Mouse (Mus musculus) adrenal gland, adult 2 months (tissue): ENCODE data around the gene Lrrc8c. TPM values are rescaled to one million over a fixed set of nuclear protein-coding genes. Genes with fewer than 3 reads are reported as not detected.

Source experiments
- DNase-seq: peaks from one replicate; pipeline ENCODE4 v3.0.0; 2021
- polyA plus RNA-seq: library from polyadenylated mRNA; depleted of rRNA; stranded (reverse); fragments of >200 nt; gene quantifications from 2 replicates; pipeline ENCODE4 v1.2.3, GENCODE M21; 2012
- total RNA-seq, 2 experiments: library from RNA; stranded (reverse); gene quantifications; 2 replicates each; pipeline ENCODE4 v1.2.3; 2021

Lrrc8c gene
- total and polyA plus RNA-seq, 3 experiments = 21.5 to 63.9 (median 25.9) TPM

DNA sequence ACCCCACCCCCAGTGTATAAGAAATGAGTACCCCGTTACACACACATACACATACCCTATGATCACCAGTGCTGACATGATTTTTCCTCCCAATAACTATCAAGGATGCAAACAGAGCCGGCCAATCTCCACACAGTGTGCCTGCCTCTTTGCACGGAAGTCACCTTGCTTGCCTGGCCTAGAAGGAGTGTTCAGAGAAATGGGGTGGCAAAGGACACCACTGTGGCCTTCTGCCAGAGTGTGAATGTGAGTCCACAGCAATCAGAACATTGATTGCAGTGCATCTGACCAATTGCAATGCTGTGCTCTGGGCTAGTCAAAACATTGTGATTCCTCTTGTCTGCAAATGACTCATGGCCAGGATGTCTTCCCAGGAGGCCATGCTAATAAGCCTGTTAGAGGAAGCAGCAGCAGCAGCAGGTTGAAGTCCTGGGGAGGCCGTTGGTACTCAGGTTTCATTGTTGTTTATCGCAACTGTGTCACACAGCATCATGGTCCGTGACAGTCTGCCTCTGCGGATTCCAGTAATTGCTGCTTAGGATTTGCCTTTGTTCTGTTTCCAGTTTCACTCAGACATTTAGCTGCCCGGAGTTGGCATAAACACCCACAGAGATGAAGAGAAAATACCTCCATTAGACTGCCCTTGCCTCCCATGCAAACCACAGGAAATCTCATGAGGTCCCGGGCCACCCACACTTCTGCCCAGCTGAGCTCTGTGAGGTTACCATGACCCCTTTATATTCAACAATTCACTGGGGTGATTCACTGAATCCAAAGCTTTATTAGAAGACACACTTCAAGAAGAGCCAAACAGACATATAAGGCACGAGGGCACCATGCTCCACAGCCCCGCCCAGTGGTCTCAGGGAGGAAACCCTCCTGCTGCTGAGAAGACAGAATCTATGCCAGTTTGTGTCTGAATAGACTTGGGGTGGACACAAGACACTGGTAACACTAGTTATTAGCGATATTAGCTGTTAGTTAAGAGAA, 18.8 kb upstream of the Lrrc8c start:
- DNase-seq = peak; percentile 49

DNA sequence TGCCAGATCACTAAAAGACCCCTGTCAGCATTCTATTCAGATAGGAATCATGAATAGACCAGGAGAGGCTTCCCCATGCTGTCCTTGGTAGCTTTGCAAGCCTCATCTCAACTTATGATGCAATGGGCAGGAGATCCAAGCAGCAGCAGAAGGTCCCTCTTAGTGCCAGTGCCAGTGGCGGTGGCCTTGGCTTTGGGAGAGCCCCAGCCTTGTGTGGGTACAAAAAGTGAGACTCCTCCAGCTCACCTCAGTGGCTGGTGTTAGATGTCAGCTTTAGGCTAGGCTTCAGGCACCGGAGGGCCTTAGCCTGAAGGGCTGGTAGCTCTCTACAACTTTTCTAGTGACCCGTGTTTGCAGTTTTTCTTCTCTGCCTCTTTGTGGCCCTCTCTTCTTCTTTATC, 18.1 kb upstream of the Lrrc8c start:
- DNase-seq = peak; percentile 61

DNA sequence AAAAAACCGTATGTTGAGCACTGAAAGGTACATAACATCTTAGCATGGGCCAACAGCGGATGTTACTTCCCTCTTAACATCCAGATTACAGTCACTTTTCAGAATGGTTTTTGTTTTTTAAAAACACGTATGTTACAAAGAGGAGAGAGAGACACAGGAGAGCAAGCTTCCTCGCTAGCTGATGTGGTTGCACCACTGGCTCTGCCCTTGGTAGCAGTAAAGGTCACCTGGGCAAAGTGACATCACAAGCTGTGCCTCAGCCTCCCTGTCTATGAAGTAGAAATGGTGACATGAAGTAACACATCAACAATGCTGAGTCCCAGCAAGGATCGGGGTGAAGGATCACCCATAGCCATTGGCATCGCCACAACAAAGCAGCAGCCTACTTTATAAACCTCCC, 10.4 kb upstream of the Lrrc8c start:
- no peak for DNase-seq

DNA sequence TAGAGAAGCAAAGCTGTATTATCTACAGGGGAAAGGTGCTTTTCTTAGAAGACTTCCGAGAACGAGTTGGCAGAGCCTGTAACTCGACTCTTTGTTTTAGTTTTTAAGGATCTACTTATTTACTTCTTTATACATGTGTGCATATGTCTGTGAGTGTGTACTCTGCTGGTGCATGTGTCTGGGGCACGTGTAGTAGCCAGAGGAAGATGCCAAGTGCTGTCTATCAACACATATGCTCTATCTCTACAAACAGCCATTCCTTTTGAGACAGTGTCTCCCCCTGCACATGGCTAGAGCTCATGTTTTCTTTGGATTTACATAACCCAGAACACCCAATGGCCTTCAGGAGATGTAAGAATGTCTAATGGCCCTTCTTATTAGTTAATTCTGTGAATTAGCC, 6.9 kb upstream of the Lrrc8c start:
- DNase-seq = no peak

DNA sequence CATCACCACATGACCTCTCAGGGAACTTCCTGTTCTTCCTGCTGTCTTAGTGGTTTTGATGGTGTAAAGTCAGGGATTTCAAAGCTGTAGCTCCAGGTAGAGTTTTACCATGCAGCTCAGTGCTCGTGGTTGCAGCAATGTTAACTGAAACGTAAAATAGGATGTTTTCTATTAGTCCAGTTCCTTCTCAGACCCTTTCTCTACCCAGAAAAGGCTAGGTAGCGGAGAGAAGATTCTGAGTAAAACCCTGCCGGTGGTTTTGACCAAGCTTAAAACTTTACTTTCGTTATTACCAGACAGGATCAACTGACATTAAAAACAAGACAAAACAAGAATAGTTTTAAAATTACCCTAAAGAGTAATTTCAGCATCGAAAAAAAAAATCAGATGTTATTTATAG, 3.7 kb upstream of the Lrrc8c start:
- DNase-seq = no peak

DNA sequence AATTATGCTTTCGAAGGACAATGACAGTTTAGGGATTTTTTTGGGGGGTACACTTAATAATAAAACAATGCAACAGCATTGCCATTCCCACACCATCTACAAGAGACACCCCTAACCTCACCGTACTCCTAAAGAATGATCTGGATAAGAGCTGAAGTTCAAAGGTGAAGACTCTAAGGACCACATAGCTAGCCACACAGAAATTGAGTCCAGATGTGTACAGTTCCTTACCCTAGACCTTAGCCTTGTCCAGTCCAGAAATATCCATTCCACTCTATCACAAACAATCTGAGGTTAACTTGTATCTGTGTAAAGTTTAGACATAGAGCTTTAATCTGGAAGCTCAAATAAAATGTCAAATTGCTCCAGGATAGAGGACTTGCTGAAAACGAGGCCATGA, 2.9 kb upstream of the Lrrc8c start:
- DNase-seq = no peak

DNA sequence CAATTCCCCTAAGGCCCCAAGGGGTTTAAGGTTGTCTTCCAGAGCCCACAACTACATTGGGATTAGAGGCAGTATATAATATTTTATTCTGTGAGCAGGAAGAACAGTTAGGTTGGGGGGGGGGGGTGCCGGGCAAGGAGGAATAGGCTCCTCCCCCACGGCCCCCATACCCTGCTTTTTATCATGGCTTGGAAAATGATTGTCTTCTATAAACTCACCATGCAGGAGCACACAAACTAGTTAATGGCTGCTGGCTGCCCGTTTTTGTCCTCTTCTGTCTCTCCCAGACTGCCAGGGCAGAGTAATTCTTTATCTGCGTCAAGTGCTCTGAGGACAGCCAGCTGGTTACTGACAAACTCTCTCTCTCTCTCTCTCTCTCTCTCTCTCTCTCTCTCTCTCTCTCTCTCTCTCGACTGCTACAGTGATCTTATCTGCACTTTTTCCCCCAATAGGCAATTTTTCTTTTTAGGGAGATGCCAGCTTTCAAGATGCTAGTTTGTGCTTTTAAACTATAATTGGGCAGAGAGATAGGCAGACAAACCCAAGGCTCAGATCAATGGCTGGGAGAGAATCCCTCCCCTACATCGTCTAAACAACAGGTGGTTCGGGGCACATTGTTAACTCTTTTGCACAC, 1.1 kb upstream of the Lrrc8c start:
- no peak for DNase-seq

DNA sequence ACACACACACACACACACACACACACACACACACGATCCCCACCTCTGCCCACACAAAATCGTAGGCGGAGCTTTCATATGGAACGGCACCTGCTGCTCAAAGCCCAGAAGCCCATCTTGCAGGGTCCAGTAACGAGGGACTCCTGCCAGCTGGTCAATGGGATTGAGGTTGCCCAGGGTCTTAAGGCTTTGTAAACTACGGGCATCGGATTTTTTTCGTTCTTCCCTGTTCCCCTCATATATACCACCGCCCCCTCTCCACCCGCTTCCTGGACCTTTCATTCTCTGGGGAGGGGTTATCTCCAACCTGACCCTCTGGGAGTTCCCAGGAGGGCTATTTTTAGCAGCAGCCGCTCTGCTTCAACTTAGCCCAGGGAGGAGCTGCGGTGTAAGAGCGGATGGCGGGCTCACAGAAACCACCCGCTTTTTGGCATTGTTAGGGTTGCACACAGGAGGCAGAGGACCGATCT, 527 bp upstream of the Lrrc8c start:
- no peak for DNase-seq

DNA sequence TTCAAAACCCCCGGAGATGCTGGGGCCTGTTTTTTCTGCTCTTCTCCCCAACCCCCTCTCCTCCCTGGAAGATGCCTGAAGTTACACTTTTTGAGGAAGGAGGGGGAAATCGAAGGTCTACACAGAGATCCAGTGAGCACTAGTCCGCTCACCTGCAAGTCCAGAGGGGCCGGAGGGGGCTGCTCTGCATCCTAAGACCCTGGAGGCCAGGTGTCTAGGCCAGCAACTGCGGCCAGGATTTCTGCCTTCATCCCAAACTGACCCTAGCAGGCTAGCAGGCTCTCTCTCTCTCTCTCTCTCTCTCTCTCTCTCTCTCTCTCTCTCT, 750 bp downstream of the Lrrc8c start:
- DNase-seq = no peak

DNA sequence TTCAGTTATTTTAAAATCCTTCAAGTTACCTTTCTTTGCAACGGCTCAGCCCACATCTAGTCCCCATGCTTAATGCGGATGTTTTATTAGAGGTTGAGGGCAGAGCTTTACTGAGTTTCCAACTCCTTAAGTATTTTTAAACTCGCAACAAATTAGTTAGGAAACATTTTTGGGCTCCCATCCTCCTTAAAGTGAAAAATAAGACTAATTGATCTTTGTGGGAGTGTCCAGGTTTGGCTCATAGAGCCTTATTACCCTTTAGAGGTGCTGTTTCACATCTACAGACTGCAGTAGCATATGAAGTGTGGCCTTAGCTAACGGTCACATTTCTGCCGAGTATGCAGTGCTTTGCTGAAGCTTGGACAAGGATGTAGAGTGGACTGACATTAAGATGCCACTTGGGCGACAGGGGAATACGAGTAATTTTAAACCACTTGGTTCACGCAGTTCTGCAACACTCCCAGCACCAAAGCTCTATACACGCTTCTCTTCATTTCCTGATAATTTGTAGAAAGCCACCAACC, 1.3 kb downstream of the Lrrc8c start:
- DNase-seq = no peak

DNA sequence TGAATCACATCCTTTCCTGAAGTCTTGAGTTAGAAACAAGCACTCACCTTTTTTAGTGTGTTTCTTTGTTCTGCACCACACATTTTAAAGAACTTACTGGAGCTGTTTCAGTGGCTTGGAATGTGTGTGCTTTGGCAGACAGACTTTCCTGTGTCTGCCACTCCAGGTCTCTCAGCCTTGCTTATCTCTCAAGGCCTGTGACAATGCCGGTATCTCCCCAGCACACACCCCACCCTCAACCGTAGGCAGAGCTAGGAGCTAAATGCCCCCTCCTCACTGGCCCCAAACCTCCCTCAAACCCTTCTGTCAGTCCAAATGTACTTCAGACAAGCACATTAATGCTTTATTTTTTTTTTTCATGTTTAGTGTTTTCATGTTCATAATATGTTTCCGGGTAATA, 4.3 kb downstream of the Lrrc8c start:
- DNase-seq = no peak

DNA sequence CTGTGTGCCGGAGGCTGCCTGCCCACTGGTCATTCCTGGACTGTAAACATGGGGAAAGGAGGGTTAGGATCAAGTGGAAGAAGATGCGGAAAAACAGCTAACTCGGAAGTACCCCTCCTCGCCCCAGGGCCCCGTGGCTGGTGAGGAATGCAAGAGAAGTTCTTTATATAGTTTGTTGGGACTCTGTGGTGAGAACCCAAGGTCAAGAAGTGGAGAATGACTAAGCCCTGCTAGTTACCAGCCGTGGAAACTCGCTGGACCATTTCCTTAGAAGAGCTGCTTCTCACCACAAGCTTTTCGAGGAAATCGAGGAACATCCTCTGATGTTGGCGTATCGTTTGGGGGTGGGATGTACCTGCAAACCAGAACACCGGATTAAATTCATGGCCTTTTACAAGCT, 5.8 kb downstream of the Lrrc8c start:
- no peak for DNase-seq

DNA sequence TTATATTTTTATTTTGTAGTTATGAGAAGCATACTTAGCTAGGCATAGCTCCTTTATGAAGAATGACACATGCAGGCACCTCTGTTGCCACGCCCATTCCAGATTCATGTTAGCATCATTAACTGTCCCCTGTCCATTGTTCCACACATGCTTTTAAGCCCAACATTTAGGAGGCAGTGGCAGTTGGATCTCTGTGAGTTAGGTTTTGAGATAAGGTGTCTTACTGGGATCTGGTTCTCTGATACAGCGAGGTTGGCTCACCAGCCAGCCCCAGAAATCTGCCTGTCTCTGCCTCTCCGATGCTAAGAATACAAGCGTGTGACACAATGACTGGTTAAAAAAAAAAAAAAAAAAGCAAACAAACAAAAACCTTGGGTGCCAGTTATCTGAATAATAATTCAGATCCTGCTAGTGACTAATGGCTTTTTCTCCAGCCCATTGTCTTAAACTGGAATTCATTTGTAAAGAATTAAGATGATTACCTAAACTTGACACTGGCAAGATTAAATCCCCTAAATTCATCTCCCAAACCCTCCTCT, 7.0 kb downstream of the Lrrc8c start:
- DNase-seq = no peak

DNA sequence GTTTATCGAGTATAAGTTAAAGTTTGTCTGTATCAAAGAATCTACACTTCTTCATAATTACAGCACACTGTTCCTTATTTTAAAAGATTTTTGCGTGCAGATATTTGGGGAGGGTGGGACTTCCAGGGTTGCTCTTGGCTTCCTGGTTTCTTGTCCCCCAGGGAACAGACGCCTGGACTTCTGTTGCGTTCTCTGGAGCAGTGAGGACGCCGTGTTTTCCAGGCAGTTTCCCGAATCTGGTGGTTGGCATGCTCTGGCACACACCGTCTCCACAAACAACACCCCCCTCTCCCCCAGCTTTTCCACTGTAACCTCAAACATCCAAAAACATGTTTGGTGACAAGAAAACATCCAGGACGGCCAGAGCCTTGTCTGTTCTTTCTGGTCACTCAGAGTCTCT, 7.6 kb downstream of the Lrrc8c start:
- DNase-seq = no peak

DNA sequence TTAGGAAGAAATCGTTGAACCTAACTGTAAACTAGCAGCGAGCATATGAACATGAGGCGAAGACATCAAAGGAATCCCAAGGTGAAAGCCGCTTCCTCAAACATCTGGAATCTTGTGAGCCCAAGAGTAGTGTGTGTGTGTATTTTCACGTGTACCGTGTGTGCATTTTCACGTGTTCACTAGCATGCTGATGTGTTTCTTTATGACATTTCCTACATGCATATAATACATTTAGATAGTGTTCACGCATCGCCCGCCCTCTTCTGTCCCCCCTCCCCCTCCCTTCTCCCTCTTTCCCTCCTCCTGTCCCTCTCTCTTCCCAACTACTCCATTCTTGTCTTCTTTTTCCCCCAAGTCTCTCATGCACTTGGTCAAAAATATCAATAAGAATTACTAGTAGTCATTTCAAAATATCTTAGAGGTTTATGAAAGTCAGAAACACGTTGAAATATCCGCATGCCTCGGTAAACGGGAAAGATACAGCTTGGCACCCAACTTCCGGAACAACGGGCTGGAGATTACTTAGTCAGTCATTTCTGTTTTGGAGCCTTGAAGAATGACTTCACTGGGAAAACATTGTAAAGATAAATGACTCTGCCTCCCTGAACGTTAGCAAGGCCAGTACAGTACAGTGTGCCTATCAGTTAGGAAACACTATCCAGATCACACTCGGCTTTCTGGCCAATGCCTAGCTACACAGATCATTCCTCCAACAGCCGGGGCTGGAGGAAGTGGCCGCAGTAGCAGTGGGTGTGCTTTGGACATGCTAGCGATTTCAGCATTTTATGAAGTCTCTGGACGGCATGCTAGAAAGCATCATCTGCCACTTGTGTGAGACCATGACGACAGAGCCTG, 8.5 kb downstream of the Lrrc8c start:
- peak; percentile 75 for DNase-seq

DNA sequence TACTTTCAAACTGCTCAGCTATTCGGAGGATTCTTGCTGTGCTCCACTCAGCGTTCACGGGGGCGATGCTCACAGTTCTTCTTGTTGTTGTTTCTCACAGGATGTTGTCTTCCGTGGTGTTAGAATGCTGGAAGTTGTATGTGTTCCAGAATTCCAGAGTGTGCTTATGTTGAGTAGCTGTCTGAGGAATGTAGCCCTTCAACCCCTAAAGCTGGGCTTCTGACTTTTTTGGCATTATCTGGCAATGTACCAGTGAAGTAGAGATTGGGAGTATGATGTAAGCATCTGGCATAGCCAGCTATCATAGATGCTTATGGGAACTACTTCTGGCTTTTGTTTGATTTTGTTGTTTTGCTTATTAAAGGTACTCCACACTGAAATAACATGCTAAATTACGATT, 11.4 kb downstream of the Lrrc8c start:
- no peak for DNase-seq

DNA sequence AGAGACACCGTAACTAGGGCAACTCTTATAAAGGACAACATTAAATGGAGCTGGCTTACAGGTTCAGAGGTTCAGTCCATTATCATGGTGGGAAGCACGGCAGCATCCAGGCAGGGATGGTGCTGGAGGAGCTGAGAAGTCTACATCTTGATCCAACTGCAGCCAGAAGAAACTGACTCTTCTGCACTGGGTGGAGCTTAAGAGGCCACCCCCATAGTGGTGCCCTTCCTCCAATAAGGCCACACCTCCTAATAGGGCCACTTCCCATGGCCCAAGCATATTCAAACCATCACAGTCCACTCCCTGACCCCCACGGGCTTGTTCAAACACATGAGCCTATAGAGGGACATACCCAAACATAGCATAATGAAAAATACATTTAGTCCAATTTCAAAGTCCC, 16.0 kb downstream of the Lrrc8c start:
- DNase-seq = no peak

DNA sequence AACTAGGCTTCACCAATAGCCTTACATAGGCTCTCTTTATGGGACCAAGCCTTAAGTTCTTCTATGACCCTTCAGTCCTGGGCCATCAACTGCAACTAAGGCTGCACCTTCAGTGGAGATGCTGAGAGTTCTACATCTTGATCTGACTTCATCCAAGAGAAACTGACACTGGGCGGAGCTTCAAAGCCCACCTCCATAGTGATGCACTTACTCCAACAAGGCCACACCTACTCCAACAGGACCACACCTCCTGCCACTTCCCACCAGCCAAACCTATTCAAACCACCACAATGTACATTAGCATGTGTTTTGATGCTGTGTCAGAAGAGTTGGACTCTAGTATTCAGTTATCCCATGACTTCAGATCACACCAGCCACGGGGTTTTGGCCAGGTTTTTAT, 17.0 kb downstream of the Lrrc8c start:
- no peak for DNase-seq

DNA sequence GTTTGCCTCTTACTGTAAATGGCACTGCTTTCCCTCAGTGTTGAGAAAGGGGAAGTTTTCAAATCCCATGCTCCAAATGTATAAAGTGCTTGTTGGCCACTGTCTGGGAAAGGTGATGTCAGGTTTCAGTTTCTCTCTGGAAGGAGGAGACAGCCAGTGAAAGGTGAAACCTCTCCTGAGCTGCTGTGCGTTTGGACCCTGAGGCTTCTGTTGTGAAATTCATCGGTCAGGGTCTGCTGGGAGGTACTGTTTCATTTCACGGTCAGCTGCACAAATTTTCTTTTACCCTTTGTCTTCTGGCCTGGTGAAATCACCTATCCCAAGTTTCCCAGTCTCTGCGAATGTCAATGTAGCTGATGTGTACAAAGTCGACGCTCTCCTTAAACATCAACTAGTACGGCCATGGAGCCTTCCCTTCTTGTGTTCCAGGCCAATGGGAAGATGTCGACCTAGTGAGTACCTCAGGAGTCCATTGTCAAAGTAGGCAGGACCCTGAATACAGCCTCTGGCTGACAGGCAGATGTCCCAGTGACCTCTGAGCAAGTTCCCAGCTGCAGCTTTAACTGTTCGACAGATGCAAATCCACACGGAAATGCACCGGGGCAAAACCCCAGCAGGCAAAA, 18.0 kb downstream of the Lrrc8c start:
- DNase-seq = no peak

DNA sequence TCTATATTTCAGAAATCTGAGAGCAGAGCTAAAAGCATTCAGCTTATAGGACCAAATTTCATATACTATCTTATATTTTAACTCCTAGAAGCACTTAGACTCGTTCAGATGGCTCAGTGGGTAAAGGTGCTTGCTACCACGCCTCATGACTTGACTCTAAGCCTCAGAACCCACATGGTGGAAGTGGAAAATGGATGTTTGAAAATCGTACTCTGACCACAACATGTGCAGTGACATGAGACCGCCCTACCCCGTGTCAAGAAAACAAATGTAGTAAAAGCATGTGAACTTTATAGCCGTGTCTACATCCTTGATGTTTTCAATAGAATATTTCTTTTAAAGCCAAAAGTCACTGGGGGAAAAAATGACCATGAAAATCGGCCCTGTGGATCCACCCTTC, 21.9 kb downstream of the Lrrc8c start:
- DNase-seq = no peak

DNA sequence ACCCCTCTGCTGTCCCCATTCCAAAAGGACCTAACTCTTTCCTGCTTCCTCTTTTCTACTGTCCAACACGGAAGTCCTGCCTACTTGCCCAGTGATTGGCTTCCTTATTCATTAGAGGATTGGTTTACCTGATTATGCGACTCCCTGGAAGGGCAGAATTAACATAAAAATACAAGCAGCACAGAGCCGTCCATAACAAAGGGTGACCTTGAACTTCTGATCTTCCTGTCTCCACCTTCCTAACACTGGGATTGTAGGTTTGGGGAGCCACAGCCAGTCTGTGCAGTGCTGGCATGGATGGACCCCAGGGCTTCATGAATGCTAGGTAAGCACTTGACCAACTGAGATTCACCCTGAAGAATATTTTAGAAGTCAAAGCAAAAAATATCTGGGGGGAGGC, 25.9 kb downstream of the Lrrc8c start:
- DNase-seq = no peak

DNA sequence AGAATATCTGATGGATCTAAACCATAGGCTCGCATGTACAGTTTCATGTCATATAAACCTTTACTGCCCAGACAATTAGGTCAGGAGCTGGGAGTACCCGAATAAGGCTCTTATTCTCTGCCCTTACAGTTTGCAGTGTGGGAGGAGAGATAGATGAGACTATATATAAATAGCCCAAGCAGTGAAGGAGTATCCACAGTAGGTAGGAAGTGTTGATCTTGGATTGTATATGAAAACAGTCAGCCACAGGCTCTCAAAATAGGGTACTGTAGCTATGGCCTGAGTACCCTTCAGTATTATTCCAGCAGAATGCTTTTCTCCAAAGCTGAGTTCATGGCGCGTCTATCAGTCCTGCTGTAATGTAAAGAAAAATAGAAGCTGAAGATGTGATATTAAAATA, 27.9 kb downstream of the Lrrc8c start:
- DNase-seq = no peak
